Mouse (Mus musculus): Measurements from ENCODE around the gene Wipf3.

GRCm38 (mm10) chr6:54491074-54491473 lies 61.7 kb downstream of the Wipf3 start:
- TF ChIP-seq CTCF (IDR thresholded peaks at IDR 0.05; ENCODE audit: low read depth, low read length): no peak
- TF ChIP-seq EP300 (IDR thresholded peaks at IDR 0.05; ENCODE audit: insufficient read depth, low read depth, low read length): no peak
- TF ChIP-seq POLR2A (IDR thresholded peaks at IDR 0.05; ENCODE audit: insufficient read depth, low read length): no peak
